Mouse (Mus musculus) splenic B cell, adult 2 months (primary cell): Measurements from ENCODE around the gene Olfr582.

Source experiments
- DNase-seq: peaks from one replicate; pipeline ENCODE4 v3.0.0-alpha.2; 2011; ENCODE audit warnings: low read depth, low spot score
- H3K27me3 ChIP-seq: 2 replicates; pipeline ENCODE4 v1.6.1; 2012; ENCODE audit warnings: mild to moderate bottlenecking, low read length, moderate library complexity, mixed read lengths; ENCODE audit not compliant: control insufficient read depth, poor library complexity, insufficient read depth, severe bottlenecking
- H3K36me3 ChIP-seq: 2 replicates; pipeline ENCODE4 v1.6.1; 2012; ENCODE audit warnings: mild to moderate bottlenecking, low read length, moderate library complexity, mixed read lengths; ENCODE audit not compliant: control insufficient read depth, poor library complexity, insufficient read depth, severe bottlenecking

The Olfr582 gene

GRCm38 (mm10) chr7:103037724-103038123 is at the start of gene Olfr582:
Olfr582 (plus strand) TSS chr7:103038024.
- no peak for DNase-seq
- H3K36me3 ChIP-seq: no peaks in the 10 kb centered on the region
- H3K27me3 ChIP-seq: no peaks in the 10 kb centered on the region

- DNase-seq: no peak
- H3K27me3 ChIP-seq: no peaks in the 10 kb centered on the region
Observed at GRCm38 (mm10) chr7:102989224-102989623, 48.6 kb upstream of the Olfr582 start, which contains the start of gene Olfr578. Olfr578 (minus strand) TSS chr7:102989324.

GRCm38 (mm10) chr7:103051000-103051399 is 13.2 kb downstream of the Olfr582 start, which contains the start of gene Olfr583:
Olfr583 (plus strand) TSS chr7:103051300.
- Histone ChIP-seq H3K36me3 (no peaks in the 10 kb centered on the region), H3K27me3 (no peaks in the 10 kb centered on the region)
- DNase-seq: no peak

More at GRCm38 (mm10) chr7:102989224-102989623, 48.6 kb upstream of the Olfr582 start, which contains the start of gene Olfr578:
- no peaks in the 10 kb centered on the region for H3K36me3 ChIP-seq

- DNase-seq: no peak
- H3K36me3 ChIP-seq: no peaks in the 10 kb centered on the region
- H3K27me3 ChIP-seq: no peaks in the 10 kb centered on the region
Observed at GRCm38 (mm10) chr7:103081585-103081984, 43.8 kb downstream of the Olfr582 start, which contains the start of gene Olfr584. Olfr584 (plus strand) TSS chr7:103081885.
